Mouse (Mus musculus) retina, postnatal 1 day (tissue): ENCODE measurements around the gene Gdf15.
A peak's percentile ranks its signal among the peaks of the same experiment; 100 is the strongest.

ENCODE experiments used
- DNase-seq: peaks from one replicate; pipeline ENCODE4 v3.0.0-alpha.2; 2012

Gene Gdf15

GRCm38 (mm10) chr8:70632346-70632892 lies at the start of gene Gdf15:
TSS of gene Gdf15 (minus strand) at chr8:70632456.
- DNase-seq = no peak

- DNase-seq = no peak
Observed at GRCm38 (mm10) chr8:70681410-70681809, 49.2 kb upstream of the Gdf15 start.

- DNase-seq = no peak
Observed at GRCm38 (mm10) chr8:70680039-70680438, 47.8 kb upstream of the Gdf15 start.

- DNase-seq = no peak
Observed at GRCm38 (mm10) chr8:70679404-70679803, 47.1 kb upstream of the Gdf15 start.

- DNase-seq = no peak
Observed at GRCm38 (mm10) chr8:70678679-70679078, 46.4 kb upstream of the Gdf15 start.

GRCm38 (mm10) chr8:70677451-70678080 lies 45.3 kb upstream of the Gdf15 start:
- DNase-seq = no peak

- no peak for DNase-seq
Observed at GRCm38 (mm10) chr8:70675336-70675735, 43.1 kb upstream of the Gdf15 start.

GRCm38 (mm10) chr8:70674716-70675115 lies 42.5 kb upstream of the Gdf15 start:
- DNase-seq = peak; percentile 68

- no peak for DNase-seq
Observed at GRCm38 (mm10) chr8:70674109-70674508, 41.9 kb upstream of the Gdf15 start.

- DNase-seq = peak; percentile 100
Observed at GRCm38 (mm10) chr8:70673079-70673856, 41.0 kb upstream of the Gdf15 start, which contains the start of gene Lsm4. TSS of gene Lsm4 (plus strand) at chr8:70673248.

- no peak for DNase-seq
Observed at GRCm38 (mm10) chr8:70672325-70673078, 40.2 kb upstream of the Gdf15 start.

- no peak for DNase-seq
Observed at GRCm38 (mm10) chr8:70671615-70672324, 39.5 kb upstream of the Gdf15 start.

- peak; percentile 49 for DNase-seq
Observed at GRCm38 (mm10) chr8:70667071-70667470, 34.8 kb upstream of the Gdf15 start.

- DNase-seq = no peak
Observed at GRCm38 (mm10) chr8:70665599-70665998, 33.3 kb upstream of the Gdf15 start.

GRCm38 (mm10) chr8:70664631-70665030 lies 32.4 kb upstream of the Gdf15 start:
- DNase-seq = no peak

GRCm38 (mm10) chr8:70663691-70664090 lies 31.4 kb upstream of the Gdf15 start:
- DNase-seq = no peak

- DNase-seq = peak; percentile 50
Observed at GRCm38 (mm10) chr8:70660273-70660725, 28.0 kb upstream of the Gdf15 start, which contains the start of gene Pgpep1. TSS of gene Pgpep1 (minus strand) at chr8:70660388.

GRCm38 (mm10) chr8:70659604-70660272 lies 27.5 kb upstream of the Gdf15 start:
- peak; percentile 95 for DNase-seq

- DNase-seq = no peak
Observed at GRCm38 (mm10) chr8:70658897-70659603, 26.8 kb upstream of the Gdf15 start.

- DNase-seq = no peak
Observed at GRCm38 (mm10) chr8:70657739-70658138, 25.5 kb upstream of the Gdf15 start.

- DNase-seq = no peak
Observed at GRCm38 (mm10) chr8:70657214-70657613, 25.0 kb upstream of the Gdf15 start.
